Mouse (Mus musculus) neural tube, embryonic 12.5 days (tissue): ENCODE results near the gene Gm21750. TPM values are rescaled to one million over a fixed set of nuclear protein-coding genes. Genes with fewer than 3 reads are reported as not detected.
"Not testable (repeated sequence)": the region's sequence is repeated elsewhere in the genome, so short reads cannot be mapped to it uniquely, and the experiment has no call there.

Source experiments
- ATAC-seq: fragments of 200-750 bp; cut with Nextera tagmentation; 2 replicates; pipeline ENCODE4 v1.8.0; 2017; ENCODE audit warnings: low read depth, mild to moderate bottlenecking, moderate TSS enrichment, moderate library complexity; ENCODE audit not compliant: low FRiP score
- H3K27ac ChIP-seq: fragments of 300-500 bp; sonication (generic); 2 replicates; pipeline ENCODE4 v1.5.1; 2016
- H3K27me3 ChIP-seq: fragments of 300-500 bp; sonication (generic); replicated peaks from 2 replicates; pipeline ENCODE4 v1.6.1; 2016; ENCODE audit warnings: mild to moderate bottlenecking
- H3K36me3 ChIP-seq: fragments of 300-500 bp; sonication (generic); 2 replicates; pipeline ENCODE4 v1.6.1; 2016; ENCODE audit warnings: mild to moderate bottlenecking
- H3K4me1 ChIP-seq: fragments of 300-500 bp; sonication (generic); 2 replicates; pipeline ENCODE4 v1.6.1; 2016
- H3K4me2 ChIP-seq: fragments of 300-500 bp; sonication (generic); replicated peaks from 2 replicates; pipeline ENCODE4 v1.6.1; 2016; ENCODE audit warnings: mild to moderate bottlenecking
- H3K4me3 ChIP-seq: fragments of 300-500 bp; sonication (generic); 2 replicates; pipeline ENCODE4 v1.5.1; 2016
- H3K9ac ChIP-seq: fragments of 300-500 bp; sonication (generic); 2 replicates; pipeline ENCODE4 v1.6.1; 2016; ENCODE audit warnings: mild to moderate bottlenecking
- H3K9me3 ChIP-seq: fragments of 300-500 bp; sonication (generic); 2 replicates; pipeline ENCODE4 v1.6.1; 2016; ENCODE audit warnings: mild to moderate bottlenecking
- WGBS: fragments of 180-500 bp; shearing (Covaris S2); methylation state at CpG from one replicate; pipeline ENCODE4 v1.1.7; 2016; 5-methylcytosine and 5-hydroxymethylcytosine counted together
- polyA plus RNA-seq: library from polyadenylated mRNA; unstranded; fragments of >200 nt; fragmentation: Nextera tagmentation; extraction: Ambion mirVana; gene quantifications from 2 replicates; pipeline ENCODE4 v1.2.1, GENCODE M21; 2016

Gene Gm21750
- not detected in 2 replicates for polyA plus RNA-seq

DNA sequence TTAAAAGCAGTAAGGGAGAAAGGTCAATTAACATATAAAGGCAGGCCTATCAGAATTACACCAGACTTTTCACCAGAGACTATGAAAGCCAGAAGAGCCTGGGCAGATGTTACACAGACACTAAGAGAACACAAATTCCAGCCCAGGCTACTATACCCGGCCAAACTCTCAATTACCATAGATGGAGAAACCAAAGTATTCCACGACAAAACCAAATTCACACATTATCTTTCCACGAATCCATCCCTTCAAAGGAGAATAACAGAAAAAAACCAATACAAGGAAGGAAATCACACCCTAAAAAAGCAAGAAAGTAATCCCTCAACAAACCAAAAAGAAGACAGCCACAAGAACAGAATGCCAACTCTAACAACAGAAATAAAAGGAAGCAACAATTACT lies at the start of gene Gm21750:
Gene Gm21750, plus strand, starts transcription at position 301 of the 400 bp plus-strand sequence.
- not testable (repeated sequence) for ATAC-seq, H3K4me1 ChIP-seq, H3K9ac ChIP-seq, H3K9me3 ChIP-seq, H3K27ac ChIP-seq, H3K4me2 ChIP-seq, H3K36me3 ChIP-seq, H3K4me3 ChIP-seq, H3K27me3 ChIP-seq
- 89% methylated on average over 3 of the region's 3 CpGs for WGBS

DNA sequence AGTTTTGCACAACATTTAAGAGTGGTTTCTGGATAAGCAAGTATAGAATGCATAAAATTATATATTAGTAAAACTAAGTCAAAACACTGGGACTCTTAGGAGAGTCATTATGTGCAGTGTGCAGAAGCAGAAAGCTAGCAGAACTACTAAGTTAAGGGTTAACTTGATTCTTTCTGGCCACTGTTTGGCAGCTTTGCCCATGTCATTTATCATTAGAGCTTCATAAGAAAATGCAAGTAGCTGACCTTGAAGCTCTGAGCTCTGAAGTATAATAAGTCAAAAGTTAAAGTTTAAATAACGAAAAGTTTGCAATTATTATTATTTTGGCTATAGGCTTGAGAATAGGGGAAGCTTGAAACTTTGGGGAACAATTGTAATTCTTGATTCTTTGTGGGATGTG lies 46.1 kb upstream of the Gm21750 start:
- H3K9me3 ChIP-seq, H3K4me2 ChIP-seq, H3K4me1 ChIP-seq, ATAC-seq, H3K9ac ChIP-seq, H3K4me3 ChIP-seq, H3K27ac ChIP-seq, H3K27me3 ChIP-seq, H3K36me3 ChIP-seq: not testable (repeated sequence)
- 84% methylated on average over 1 of the region's 1 CpGs for WGBS

DNA sequence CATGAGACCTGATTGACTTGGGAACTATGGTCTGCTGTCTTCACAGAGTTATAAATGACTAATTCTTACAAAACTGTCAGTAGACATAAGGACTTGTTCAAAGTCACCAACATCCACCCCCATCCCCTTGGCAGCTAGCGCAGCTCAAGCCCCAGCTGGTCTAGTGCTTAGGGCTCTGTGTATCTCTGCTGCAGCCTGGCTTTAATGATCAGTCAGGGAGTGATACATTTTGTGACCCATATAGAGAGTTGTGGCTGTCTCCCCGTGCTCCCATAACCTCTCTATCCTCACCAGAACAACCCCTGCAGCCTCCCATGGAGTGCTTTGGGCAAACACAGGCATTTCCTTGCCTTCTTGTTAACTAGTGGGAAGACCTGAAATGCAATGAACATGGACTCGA lies 40.1 kb upstream of the Gm21750 start:
- Histone ChIP-seq H3K27me3 (no peaks in the 10 kb centered on the region), H3K9ac (no peak overlapping the region)
- ATAC-seq, result no peak

DNA sequence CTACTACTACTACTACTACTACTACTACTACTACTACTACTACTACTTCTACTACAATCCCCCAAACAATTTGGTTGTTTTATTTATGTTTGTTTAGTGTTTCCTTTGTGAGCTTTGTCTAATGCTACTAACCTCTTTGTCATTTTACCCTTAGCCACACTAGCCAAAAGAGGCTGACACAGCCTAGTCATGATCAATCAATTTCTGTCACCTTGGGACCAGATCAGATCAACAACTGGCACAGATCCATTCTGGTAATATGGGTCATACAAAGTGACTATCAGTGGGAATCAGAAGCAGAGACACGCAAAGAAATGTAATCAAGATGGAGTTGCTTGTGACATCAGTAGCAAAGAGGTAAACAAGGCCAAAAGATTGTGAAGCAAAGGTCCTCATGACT lies 38.0 kb upstream of the Gm21750 start:
- Histone ChIP-seq H3K9me3 (no peaks in the 10 kb centered on the region; the same call in 1 of the 2 replicates), H3K4me1 (no peaks in the 10 kb centered on the region), H3K27ac (no peak overlapping the region), H3K9ac (no peak overlapping the region), H3K4me2 (no peak overlapping the region), H3K27me3 (no peaks in the 10 kb centered on the region), H3K4me3 (no peak overlapping the region), H3K36me3 (no peaks in the 10 kb centered on the region)
- WGBS, result 94% methylated on average over 1 of the region's 1 CpGs
- no peak for ATAC-seq

More for the DNA sequence above, 40.1 kb upstream of the Gm21750 start:
- no peak overlapping the region for H3K4me2 ChIP-seq
- 79% methylated on average over 3 of the region's 3 CpGs for WGBS
- H3K36me3 ChIP-seq, result no peaks in the 10 kb centered on the region
- H3K4me3 ChIP-seq, result no peak overlapping the region
- H3K4me1 ChIP-seq, result no peaks in the 10 kb centered on the region
- no peaks in the 10 kb centered on the region; the same call in 1 of the 2 replicates for H3K9me3 ChIP-seq
- H3K27ac ChIP-seq, result no peak overlapping the region

DNA sequence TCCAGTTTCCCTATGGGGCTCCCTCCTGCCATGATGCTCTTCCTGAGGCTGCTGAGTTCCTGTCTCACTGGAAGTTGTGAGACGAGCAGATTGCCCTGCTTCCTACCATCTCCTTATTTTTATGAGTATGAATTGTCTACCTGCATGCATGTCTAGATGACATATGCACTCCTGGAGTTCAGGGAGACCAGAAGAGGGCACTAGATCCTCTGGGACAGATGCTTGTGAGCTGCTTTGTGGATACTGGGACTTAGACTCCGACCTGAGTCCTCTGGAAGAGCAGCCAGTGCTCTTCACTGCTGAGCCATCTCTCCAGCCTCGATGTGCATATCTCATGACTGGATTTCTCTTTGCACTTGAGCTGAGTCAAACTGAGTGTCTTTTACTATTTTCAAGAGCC lies 35.6 kb upstream of the Gm21750 start:
- no peak overlapping the region for H3K27ac ChIP-seq
- H3K9me3 ChIP-seq, result no peaks in the 10 kb centered on the region
- H3K36me3 ChIP-seq, result no peaks in the 10 kb centered on the region
- no peaks in the 10 kb centered on the region for H3K4me1 ChIP-seq
- ATAC-seq, result no peak
- H3K4me2 ChIP-seq, result no peak overlapping the region
- no peak overlapping the region for H3K9ac ChIP-seq
- no peaks in the 10 kb centered on the region for H3K27me3 ChIP-seq
- WGBS, result 67% methylated on average over 3 of the region's 3 CpGs
- H3K4me3 ChIP-seq, result no peak overlapping the region

DNA sequence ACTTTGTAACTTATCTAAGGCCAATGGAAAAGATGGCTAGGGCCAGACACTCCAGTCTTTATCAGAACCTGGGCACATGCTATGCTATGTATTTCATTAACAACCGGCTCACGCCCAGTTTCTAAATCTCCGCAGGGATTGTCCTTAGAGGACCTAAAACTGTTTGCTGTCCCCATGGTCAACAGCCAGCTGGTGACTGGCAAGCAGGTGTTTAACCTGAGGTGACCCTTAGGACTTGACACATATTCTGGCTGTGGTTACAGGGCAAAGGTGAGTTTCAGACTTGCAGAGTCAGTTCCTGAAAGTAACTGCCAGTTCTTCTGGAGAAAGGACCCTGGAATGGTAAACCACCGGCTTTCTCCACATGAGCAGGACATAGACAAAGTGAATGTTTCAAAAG lies 29.5 kb upstream of the Gm21750 start:
- H3K36me3 ChIP-seq, result no peaks in the 10 kb centered on the region
- H3K4me2 ChIP-seq, result no peak overlapping the region
- H3K27ac ChIP-seq, result no peak overlapping the region
- WGBS, result 93% methylated on average over 4 of the region's 4 CpGs
- no peak for ATAC-seq
- H3K9ac ChIP-seq, result no peak overlapping the region
- H3K9me3 ChIP-seq, result no peaks in the 10 kb centered on the region
- H3K4me3 ChIP-seq, result no peak overlapping the region
- no peaks in the 10 kb centered on the region for H3K4me1 ChIP-seq
- no peaks in the 10 kb centered on the region for H3K27me3 ChIP-seq

DNA sequence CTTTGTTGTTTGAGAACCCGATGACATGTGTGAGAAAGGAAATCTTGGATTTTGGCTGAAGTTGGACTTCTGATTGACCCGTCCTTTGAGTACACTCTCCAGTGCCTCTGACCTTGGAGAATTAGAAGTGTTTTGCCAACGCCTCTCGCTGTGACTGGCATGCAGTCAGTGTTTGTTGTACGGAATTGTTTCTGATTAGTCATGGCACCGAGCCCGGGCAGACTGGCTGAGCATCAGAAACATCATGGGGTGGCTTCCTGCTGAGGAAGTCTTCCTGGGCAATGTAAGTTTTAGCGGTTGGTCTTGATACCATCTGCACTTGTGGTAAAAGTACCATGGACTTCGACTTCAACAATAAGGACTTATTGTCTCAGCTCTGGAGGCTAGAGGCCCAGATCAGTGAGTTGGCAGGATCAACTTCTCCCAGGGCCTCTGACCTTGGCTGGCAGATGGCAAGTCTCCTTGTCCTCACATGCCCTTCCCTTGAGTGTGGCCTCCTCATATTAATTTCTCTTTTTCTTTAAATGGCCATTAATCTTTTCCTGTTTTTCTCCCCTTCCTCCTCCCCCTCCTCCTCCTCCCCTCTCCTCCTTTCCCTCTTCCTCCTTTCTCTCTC lies 28.3 kb upstream of the Gm21750 start:
- no peak for ATAC-seq
- H3K9ac ChIP-seq, result no peak overlapping the region
- H3K4me1 ChIP-seq, result no peaks in the 10 kb centered on the region
- H3K9me3 ChIP-seq, result no peaks in the 10 kb centered on the region
- H3K4me3 ChIP-seq, result no peak overlapping the region
- H3K4me2 ChIP-seq, result no peak overlapping the region
- H3K27me3 ChIP-seq, result no peaks in the 10 kb centered on the region
- H3K27ac ChIP-seq, result no peak overlapping the region
- H3K36me3 ChIP-seq, result no peaks in the 10 kb centered on the region
- 57% methylated on average over 9 of the region's 9 CpGs for WGBS

DNA sequence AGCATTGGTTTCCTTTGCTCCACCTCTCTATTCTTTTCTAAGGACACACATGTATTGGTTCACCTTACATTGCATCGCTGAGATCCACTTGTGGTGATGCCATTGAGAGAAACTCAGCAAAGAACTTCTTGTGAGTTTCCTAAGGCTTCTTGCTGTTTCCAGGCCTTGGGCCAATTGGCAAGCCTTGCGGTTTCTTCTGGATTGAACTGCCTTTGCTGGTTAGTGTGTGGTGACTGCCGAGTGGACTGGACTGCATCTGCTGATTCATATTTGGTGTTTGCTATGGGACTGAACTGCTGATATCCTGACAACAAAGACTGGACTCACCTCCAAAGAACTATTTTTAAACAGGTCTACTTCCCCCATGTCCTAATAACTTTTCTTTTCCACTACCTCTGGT lies 26.7 kb upstream of the Gm21750 start:
- Histone ChIP-seq H3K27me3 (no peaks in the 10 kb centered on the region), H3K36me3 (no peaks in the 10 kb centered on the region), H3K4me1 (no peaks in the 10 kb centered on the region), H3K27ac (no peak overlapping the region), H3K4me2 (no peak overlapping the region), H3K9ac (no peak overlapping the region), H3K4me3 (no peak overlapping the region), H3K9me3 (no peaks in the 10 kb centered on the region)
- no peak for ATAC-seq
- WGBS, result 95% methylated on average over 3 of the region's 3 CpGs

DNA sequence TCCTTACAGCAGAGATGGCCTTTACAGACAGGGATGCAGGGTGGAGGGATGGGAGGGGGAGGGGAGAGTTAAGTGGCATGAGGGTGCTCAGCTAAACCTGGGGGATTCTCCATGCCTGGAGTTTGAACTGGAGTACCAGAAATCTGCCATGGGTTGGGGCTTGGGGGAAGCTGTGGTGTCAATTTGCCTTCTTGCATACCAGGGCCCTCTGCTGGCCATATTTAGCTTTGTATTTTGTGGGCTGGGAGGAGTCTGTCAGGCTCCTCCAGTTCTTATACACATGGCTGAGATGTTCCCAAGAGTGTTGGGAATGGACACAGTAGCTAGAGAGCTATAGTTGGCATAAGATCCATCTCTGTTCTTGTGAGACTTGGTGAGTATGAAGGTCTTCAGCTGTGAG lies 23.6 kb upstream of the Gm21750 start:
- no peak overlapping the region for H3K9ac ChIP-seq
- no peaks in the 10 kb centered on the region for H3K9me3 ChIP-seq
- no peaks in the 10 kb centered on the region for H3K27me3 ChIP-seq
- no peak overlapping the region for H3K4me3 ChIP-seq
- no peaks in the 10 kb centered on the region for H3K36me3 ChIP-seq
- H3K27ac ChIP-seq, result no peak overlapping the region
- no peaks in the 10 kb centered on the region for H3K4me1 ChIP-seq
- no peak overlapping the region for H3K4me2 ChIP-seq
- ATAC-seq, result no peak

DNA sequence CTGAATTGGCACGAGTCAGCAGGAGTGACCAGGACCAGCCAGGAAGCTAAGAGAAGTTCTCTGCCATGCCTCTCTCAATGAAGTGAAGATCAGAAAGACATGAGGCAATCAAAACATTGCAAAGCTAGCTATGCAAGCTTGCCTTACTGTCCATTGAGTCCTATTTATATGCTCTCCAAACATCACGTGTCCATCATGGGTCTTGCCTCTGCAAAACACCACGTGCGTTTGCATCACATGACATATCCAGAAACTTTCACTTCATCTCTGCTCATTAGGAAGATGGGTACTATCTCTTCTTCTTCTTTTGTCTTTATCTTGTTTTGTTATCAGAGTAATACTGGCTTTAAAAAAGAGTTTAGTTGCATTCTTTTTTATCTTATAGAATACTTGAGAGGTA lies 10.8 kb upstream of the Gm21750 start:
- H3K36me3 ChIP-seq, result no peaks in the 10 kb centered on the region
- no peaks in the 10 kb centered on the region for H3K9me3 ChIP-seq
- no peak for ATAC-seq
- no peak overlapping the region for H3K4me2 ChIP-seq
- H3K4me1 ChIP-seq, result no peaks in the 10 kb centered on the region
- no peak overlapping the region for H3K4me3 ChIP-seq
- no peak overlapping the region for H3K27ac ChIP-seq
- 92% methylated on average over 4 of the region's 4 CpGs for WGBS
- H3K9ac ChIP-seq, result no peak overlapping the region
- H3K27me3 ChIP-seq, result no peaks in the 10 kb centered on the region

DNA sequence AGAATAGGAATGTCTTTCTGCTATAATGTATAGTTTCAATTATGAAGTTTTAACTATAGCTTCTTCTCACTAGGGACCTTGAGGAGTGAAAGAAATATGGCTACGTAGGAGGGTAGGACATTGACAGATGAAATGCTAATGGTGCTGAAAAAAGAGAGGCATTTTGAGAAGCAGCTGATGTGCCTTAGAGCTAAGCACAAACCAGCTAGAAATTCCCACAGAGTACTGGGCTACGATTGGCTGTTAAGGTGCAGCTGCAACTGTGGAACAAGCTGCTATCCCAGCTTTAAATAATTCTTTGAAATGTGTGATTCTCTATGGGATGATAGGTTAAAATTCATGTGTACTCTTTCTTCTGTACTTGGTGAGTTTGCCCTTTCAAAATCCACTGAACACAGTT lies 9.1 kb downstream of the Gm21750 start:
- WGBS, result 88% methylated on average over 2 of the region's 2 CpGs
- Histone ChIP-seq H3K9me3 (no peaks in the 10 kb centered on the region), H3K9ac (no peak overlapping the region), H3K27ac (no peak overlapping the region), H3K4me1 (no peaks in the 10 kb centered on the region), H3K4me2 (no peak overlapping the region), H3K36me3 (no peaks in the 10 kb centered on the region), H3K4me3 (no peak overlapping the region), H3K27me3 (no peaks in the 10 kb centered on the region)
- ATAC-seq, result no peak

DNA sequence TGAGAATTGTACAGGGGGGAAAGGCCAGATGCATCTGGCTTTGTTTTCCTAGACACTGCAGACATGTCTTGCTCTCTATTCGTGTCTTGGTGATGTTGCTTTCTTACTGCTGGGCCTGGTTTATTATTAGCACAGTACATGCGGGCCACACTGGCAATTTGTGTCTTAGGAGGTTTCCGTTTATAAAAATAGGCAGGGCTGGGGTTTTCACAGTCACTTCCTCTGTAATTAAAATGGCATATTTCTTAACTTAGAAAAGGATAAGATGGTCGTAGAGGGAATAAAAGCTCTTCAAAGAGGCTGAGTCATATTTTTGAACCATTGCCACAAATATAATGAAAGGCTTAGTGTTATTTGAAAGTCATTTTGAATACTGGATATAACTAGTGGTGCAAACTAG lies 26.7 kb downstream of the Gm21750 start:
- no peak overlapping the region for H3K27ac ChIP-seq
- no peak for ATAC-seq
- 80% methylated on average over 4 of the region's 4 CpGs for WGBS
- H3K4me3 ChIP-seq, result no peak overlapping the region
- no peaks in the 10 kb centered on the region for H3K36me3 ChIP-seq
- no peaks in the 10 kb centered on the region for H3K27me3 ChIP-seq
- no peak overlapping the region for H3K9ac ChIP-seq
- no peaks in the 10 kb centered on the region for H3K4me1 ChIP-seq
- no peak overlapping the region for H3K4me2 ChIP-seq
- no peaks in the 10 kb centered on the region; the same call in 1 of the 2 replicates for H3K9me3 ChIP-seq

DNA sequence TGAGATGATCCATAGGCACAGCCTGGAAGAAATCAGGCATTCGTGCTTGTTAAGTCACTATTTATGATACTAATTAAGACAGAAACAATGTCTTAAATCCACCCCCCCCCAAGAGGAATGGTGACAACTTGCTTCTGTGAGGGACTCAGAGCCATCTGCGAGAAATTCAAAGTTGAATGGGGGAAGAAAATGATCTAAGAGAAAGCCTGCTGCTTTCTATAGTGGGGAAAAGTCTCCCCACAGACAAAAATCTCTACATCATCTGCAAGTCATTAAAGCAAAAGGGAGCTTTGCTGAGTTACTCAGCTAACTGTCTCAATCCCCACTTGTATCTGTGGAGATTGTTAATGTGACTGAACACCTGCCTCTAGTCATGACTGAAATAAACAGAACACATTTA lies 27.4 kb downstream of the Gm21750 start:
- Histone ChIP-seq H3K9me3 (no peaks in the 10 kb centered on the region; the same call in 1 of the 2 replicates), H3K4me3 (no peak overlapping the region), H3K27me3 (no peaks in the 10 kb centered on the region), H3K4me2 (no peak overlapping the region), H3K36me3 (no peaks in the 10 kb centered on the region), H3K9ac (no peak overlapping the region), H3K27ac (no peak overlapping the region), H3K4me1 (no peaks in the 10 kb centered on the region)
- no peak for ATAC-seq
- WGBS, result 75% methylated on average over 2 of the region's 2 CpGs
